Mouse (Mus musculus): ENCODE results near the gene Prpf18. TPM values are rescaled to one million over a fixed set of nuclear protein-coding genes. Genes with fewer than 3 reads are reported as not detected.
A peak's percentile ranks its signal among the peaks of the same experiment; 100 is the strongest.

Prpf18 gene
- polyA plus RNA-seq, 1 experiment from 2014 or later: 29.6 TPM

GRCm38 (mm10) chr2:4592666-4593065 is 59.2 kb downstream of the Prpf18 start:
- no peak for ATAC-seq (replicated peaks; ENCODE audit: insufficient number of reproducible peaks, low FRiP score, low TSS enrichment)

DNA sequence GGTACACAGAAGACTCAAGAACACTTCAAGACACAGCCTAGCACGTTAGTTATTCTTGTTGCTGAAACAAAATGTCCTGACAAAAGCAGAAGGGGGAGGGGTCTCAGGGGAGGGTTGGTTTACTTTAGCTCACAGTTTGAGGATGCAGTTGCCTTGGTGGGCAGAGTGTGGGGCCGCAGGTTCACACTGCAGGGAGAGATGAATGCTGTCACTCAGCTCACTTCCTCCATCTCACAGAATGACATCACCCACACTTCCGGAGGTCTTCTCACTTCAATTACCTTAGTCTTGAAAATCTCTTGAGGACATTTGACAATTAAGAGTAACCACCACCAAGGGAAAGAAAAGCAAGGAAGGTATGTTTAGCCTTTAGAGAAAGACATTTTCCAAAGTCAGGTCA is 60.3 kb downstream of the Prpf18 start:
- Histone ChIP-seq H3K27ac (ENCODE audit: low read depth, low read length) (no peak overlapping the region), H3K4me1 (ENCODE audit: control insufficient read depth, insufficient read depth, low read length) (peaks cover 9% of the 10 kb centered on the region), H3K4me3 (ENCODE audit: low read depth, low read length) (no peak overlapping the region), H3K9ac (ENCODE audit: low read depth, low read length) (no peak overlapping the region), H3K4me2 (no peak overlapping the region), H3K9me3 (replicated peaks; ENCODE audit: control insufficient read depth, low read length) (no peaks in the 10 kb centered on the region), H3K36me3 (ENCODE audit: control insufficient read depth, insufficient read depth, low read length) (peaks cover 37% of the 10 kb centered on the region), H3K27me3 (ENCODE audit: control insufficient read depth, insufficient read depth, low read length) (no peaks in the 10 kb centered on the region)
- 76% methylated on average over 3 of the region's 3 CpGs for WGBS (ENCODE audit: insufficient replicate concordance)
- ATAC-seq (replicated peaks; ENCODE audit: insufficient number of reproducible peaks, low FRiP score, low TSS enrichment): no peak

More at GRCm38 (mm10) chr2:4592666-4593065, 59.2 kb downstream of the Prpf18 start:
- no peak overlapping the region for H3K4me3 ChIP-seq (ENCODE audit: low read depth, low read length)
- H3K27me3 ChIP-seq (ENCODE audit: control insufficient read depth, insufficient read depth, low read length): no peaks in the 10 kb centered on the region
- H3K9me3 ChIP-seq (replicated peaks; ENCODE audit: control insufficient read depth, low read length): no peaks in the 10 kb centered on the region
- H3K27ac ChIP-seq (ENCODE audit: low read depth, low read length): no peak overlapping the region
- H3K4me2 ChIP-seq: no peak overlapping the region
- peaks cover 5% of the 10 kb centered on the region for H3K4me1 ChIP-seq (ENCODE audit: control insufficient read depth, insufficient read depth, low read length)
- WGBS (ENCODE audit: insufficient replicate concordance): 80% methylated on average over 7 of the region's 7 CpGs
- H3K9ac ChIP-seq (ENCODE audit: low read depth, low read length): no peak overlapping the region
- H3K36me3 ChIP-seq (ENCODE audit: control insufficient read depth, insufficient read depth, low read length): peaks cover 34% of the 10 kb centered on the region

- Histone ChIP-seq H3K27me3 (ENCODE audit: control insufficient read depth, insufficient read depth, low read length) (no peaks in the 10 kb centered on the region), H3K9ac (ENCODE audit: low read depth, low read length) (no peak overlapping the region), H3K27ac (ENCODE audit: low read depth, low read length) (no peak overlapping the region), H3K4me1 (ENCODE audit: control insufficient read depth, insufficient read depth, low read length) (peaks cover 11% of the 10 kb centered on the region), H3K4me2 (no peak overlapping the region), H3K4me3 (ENCODE audit: low read depth, low read length) (no peak overlapping the region), H3K36me3 (ENCODE audit: control insufficient read depth, insufficient read depth, low read length) (peaks cover 25% of the 10 kb centered on the region), H3K9me3 (replicated peaks; ENCODE audit: control insufficient read depth, low read length) (no peaks in the 10 kb centered on the region)
- ATAC-seq (replicated peaks; ENCODE audit: insufficient number of reproducible peaks, low FRiP score, low TSS enrichment): no peak
- WGBS (ENCODE audit: insufficient replicate concordance): 68% methylated on average over 13 of the region's 13 CpGs
Measured at GRCm38 (mm10) chr2:4587685-4588409, 64.1 kb downstream of the Prpf18 start.

DNA sequence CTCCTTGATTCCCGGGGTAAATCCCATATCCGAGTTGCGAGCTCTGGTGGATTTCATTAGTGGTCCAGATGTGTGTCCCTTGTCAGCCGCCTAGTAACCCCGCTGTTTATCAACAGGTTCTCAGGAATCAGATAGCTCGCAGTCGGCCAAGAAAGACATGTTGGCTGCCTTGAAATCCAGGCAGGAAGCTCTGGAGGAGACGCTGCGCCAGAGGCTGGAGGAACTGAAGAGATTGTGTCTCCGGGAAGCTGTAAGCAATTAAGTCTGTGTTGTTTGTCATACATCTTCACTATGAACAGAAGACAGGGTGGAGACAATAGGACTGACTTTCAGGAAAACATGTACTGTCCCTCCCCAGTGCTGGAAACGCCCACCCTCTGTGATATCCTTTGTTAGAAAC is 65.7 kb downstream of the Prpf18 start:
- ATAC-seq (replicated peaks; ENCODE audit: insufficient number of reproducible peaks, low FRiP score, low TSS enrichment): 0 out of 2 replicates have a peak, but pooled peaks have one; percentile 43

DNA sequence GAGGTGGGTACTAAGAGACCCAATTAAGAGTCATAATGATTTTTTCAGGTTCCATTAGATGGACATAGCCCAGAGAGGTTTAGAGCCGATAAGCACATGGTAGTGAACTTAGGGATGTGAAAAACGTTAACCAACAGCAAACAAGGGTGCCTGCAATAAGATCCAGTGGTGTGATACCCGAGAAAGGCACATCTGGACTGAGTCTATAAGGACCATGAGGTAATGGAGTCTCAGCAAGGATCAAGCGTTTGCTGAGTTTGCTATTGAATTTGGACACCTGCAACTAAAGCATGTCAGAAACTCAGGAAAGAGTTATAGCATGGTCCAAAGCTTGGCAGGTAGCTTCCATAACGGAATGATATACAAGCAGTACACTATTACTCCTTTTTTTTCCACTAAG is 67.7 kb downstream of the Prpf18 start:
- H3K9me3 ChIP-seq (replicated peaks; ENCODE audit: control insufficient read depth, low read length): no peaks in the 10 kb centered on the region
- peaks cover 11% of the 10 kb centered on the region; the same call in 1 of the 2 replicates for H3K4me1 ChIP-seq (ENCODE audit: control insufficient read depth, insufficient read depth, low read length)
- no peak overlapping the region for H3K27ac ChIP-seq (ENCODE audit: low read depth, low read length)
- peaks cover 12% of the 10 kb centered on the region; the same call in 1 of the 2 replicates for H3K36me3 ChIP-seq (ENCODE audit: control insufficient read depth, insufficient read depth, low read length)
- no peaks in the 10 kb centered on the region for H3K27me3 ChIP-seq (ENCODE audit: control insufficient read depth, insufficient read depth, low read length)
- no peak overlapping the region for H3K9ac ChIP-seq (ENCODE audit: low read depth, low read length)
- ATAC-seq (replicated peaks; ENCODE audit: insufficient number of reproducible peaks, low FRiP score, low TSS enrichment): no peak
- no peak overlapping the region for H3K4me2 ChIP-seq
- WGBS (ENCODE audit: insufficient replicate concordance): 86% methylated on average over 5 of the region's 5 CpGs
- no peak overlapping the region for H3K4me3 ChIP-seq (ENCODE audit: low read depth, low read length)

More for the DNA sequence above, 65.7 kb downstream of the Prpf18 start:
- no peak overlapping the region for H3K4me2 ChIP-seq
- H3K9ac ChIP-seq (ENCODE audit: low read depth, low read length): no peak overlapping the region
- no peaks in the 10 kb centered on the region for H3K27me3 ChIP-seq (ENCODE audit: control insufficient read depth, insufficient read depth, low read length)
- WGBS (ENCODE audit: insufficient replicate concordance): 44% methylated on average over 11 of the region's 11 CpGs
- no peak overlapping the region for H3K4me3 ChIP-seq (ENCODE audit: low read depth, low read length)
- peaks cover 15% of the 10 kb centered on the region; the same call in 1 of the 2 replicates for H3K36me3 ChIP-seq (ENCODE audit: control insufficient read depth, insufficient read depth, low read length)
- H3K4me1 ChIP-seq (ENCODE audit: control insufficient read depth, insufficient read depth, low read length): peaks cover 11% of the 10 kb centered on the region; the same call in 1 of the 2 replicates
- no peaks in the 10 kb centered on the region for H3K9me3 ChIP-seq (replicated peaks; ENCODE audit: control insufficient read depth, low read length)
- H3K27ac ChIP-seq (ENCODE audit: low read depth, low read length): no peak overlapping the region

- Histone ChIP-seq H3K27me3 (ENCODE audit: control insufficient read depth, insufficient read depth, low read length) (no peaks in the 10 kb centered on the region), H3K4me2 (no peak overlapping the region), H3K4me1 (ENCODE audit: control insufficient read depth, insufficient read depth, low read length) (peaks cover 11% of the 10 kb centered on the region; the same call in 1 of the 2 replicates), H3K4me3 (ENCODE audit: low read depth, low read length) (no peak overlapping the region), H3K9me3 (replicated peaks; ENCODE audit: control insufficient read depth, low read length) (no peaks in the 10 kb centered on the region), H3K9ac (ENCODE audit: low read depth, low read length) (no peak overlapping the region), H3K27ac (ENCODE audit: low read depth, low read length) (no peak overlapping the region), H3K36me3 (ENCODE audit: control insufficient read depth, insufficient read depth, low read length) (peaks cover 9% of the 10 kb centered on the region; the same call in 1 of the 2 replicates)
- 95% methylated on average over 2 of the region's 2 CpGs for WGBS (ENCODE audit: insufficient replicate concordance)
- no peak for ATAC-seq (replicated peaks; ENCODE audit: insufficient number of reproducible peaks, low FRiP score, low TSS enrichment)
Measured at GRCm38 (mm10) chr2:4582930-4583329, 69.0 kb downstream of the Prpf18 start.

DNA sequence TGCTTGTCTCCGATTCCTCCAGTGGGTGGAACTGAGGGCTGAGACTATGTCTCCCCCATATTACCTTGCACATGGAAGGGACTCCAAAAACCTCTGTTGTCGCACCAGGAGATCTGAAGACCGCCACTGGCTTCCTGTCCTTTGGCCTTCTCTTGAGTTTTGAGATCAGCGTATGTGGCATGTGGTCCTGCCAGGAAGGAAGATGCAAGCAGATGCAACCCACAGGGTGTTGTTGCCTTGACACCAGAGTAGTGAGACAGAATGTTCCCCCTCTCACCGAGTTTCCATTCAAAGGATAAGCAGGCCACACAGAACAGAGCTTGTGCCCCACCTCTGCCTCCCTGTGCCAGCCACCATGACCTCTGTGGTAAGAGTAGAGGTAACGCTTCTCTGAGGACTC is 71.2 kb downstream of the Prpf18 start:
- H3K27me3 ChIP-seq (ENCODE audit: control insufficient read depth, insufficient read depth, low read length): no peaks in the 10 kb centered on the region
- H3K9ac ChIP-seq (ENCODE audit: low read depth, low read length): no peak overlapping the region
- H3K9me3 ChIP-seq (replicated peaks; ENCODE audit: control insufficient read depth, low read length): no peaks in the 10 kb centered on the region
- WGBS (ENCODE audit: insufficient replicate concordance): 85% methylated on average over 6 of the region's 6 CpGs
- H3K27ac ChIP-seq (ENCODE audit: low read depth, low read length): no peak overlapping the region
- H3K36me3 ChIP-seq (ENCODE audit: control insufficient read depth, insufficient read depth, low read length): no peaks in the 10 kb centered on the region
- H3K4me3 ChIP-seq (ENCODE audit: low read depth, low read length): no peak overlapping the region
- ATAC-seq (replicated peaks; ENCODE audit: insufficient number of reproducible peaks, low FRiP score, low TSS enrichment): no peak
- no peak overlapping the region for H3K4me2 ChIP-seq
- H3K4me1 ChIP-seq (ENCODE audit: control insufficient read depth, insufficient read depth, low read length): no peaks in the 10 kb centered on the region

DNA sequence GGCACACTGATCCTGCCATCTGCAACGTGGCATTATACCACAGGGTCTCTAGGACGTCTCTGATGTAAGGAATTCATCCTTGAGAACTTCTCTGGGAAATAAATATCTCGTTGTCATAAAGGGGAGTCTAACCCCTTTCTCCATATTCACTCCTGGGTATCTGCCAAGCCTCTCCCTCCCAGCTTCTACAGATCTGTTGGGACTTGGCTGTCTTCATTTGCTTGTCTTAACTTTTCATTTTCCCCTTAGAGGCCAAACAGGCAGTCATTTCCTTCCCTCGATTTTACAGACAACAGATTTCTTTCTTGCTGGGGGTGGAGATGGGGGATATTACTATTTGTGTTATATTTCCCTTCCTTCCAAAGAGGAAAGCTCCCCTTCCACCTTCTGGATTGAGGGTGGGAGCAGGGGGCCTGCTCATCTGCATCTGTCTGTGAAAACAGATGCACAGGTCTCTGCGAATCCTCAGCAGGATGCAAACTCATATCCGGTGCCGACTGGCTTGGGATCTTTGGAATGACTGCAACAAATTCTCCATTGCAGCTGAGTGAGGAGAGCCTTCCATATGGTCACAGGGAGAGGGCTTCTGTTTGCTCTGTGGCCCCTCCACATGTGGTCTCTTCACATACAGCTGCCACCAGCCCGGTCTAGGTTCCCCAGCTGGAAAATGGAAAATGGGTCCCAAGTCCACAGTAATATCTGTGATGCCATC is 72.4 kb downstream of the Prpf18 start:
- WGBS (ENCODE audit: insufficient replicate concordance): 79% methylated on average over 8 of the region's 8 CpGs
- Histone ChIP-seq H3K36me3 (ENCODE audit: control insufficient read depth, insufficient read depth, low read length) (peaks cover 5% of the 10 kb centered on the region; the same call in 1 of the 2 replicates), H3K4me1 (ENCODE audit: control insufficient read depth, insufficient read depth, low read length) (no peaks in the 10 kb centered on the region), H3K4me2 (no peak overlapping the region), H3K27ac (ENCODE audit: low read depth, low read length) (no peak overlapping the region), H3K27me3 (ENCODE audit: control insufficient read depth, insufficient read depth, low read length) (no peaks in the 10 kb centered on the region), H3K4me3 (ENCODE audit: low read depth, low read length) (no peak overlapping the region), H3K9ac (ENCODE audit: low read depth, low read length) (no peak overlapping the region), H3K9me3 (replicated peaks; ENCODE audit: control insufficient read depth, low read length) (no peaks in the 10 kb centered on the region)
- ATAC-seq (replicated peaks; ENCODE audit: insufficient number of reproducible peaks, low FRiP score, low TSS enrichment): no peak
